Mouse (Mus musculus) inflammation-experienced regulatory T-cells (primary cell): ENCODE data around the gene Arhgap40. TPM values are rescaled to one million over a fixed set of nuclear protein-coding genes. Genes with fewer than 3 reads are reported as not detected.

Experiments
- polyA plus RNA-seq, 2 experiments: library from polyadenylated mRNA; unstranded; fragments of 100-300 nt; shearing (Covaris generic); gene quantifications; one replicate each; pipeline ENCODE4 v1.2.1; 2017

Arhgap40 gene
- under 1 TPM in 1 of 2 experiments, not detected in 1; 0.43 TPM for polyA plus RNA-seq

DNA sequence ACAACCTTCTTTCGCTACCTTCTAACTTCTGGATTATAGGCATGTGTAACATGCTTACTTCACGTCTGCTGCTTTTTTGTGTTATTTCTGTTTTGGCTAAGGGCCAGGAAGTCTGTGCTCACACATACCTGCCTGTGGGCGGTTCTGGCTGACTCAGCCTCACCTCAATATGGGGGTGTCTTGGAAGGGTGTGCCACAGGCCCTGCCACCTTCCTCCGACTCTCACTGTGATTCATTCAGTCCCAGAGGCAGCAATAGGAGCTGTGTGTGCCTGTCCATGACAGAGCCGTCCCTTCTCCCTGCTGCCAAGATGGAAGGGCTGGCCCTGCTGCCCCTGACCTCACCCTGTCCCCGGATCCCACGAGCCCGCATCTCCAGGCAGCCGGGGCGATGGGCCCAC is at the start of gene Arhgap40:
Gene Arhgap40, plus strand, starts transcription at position 269 of the 400 bp plus-strand sequence.

DNA sequence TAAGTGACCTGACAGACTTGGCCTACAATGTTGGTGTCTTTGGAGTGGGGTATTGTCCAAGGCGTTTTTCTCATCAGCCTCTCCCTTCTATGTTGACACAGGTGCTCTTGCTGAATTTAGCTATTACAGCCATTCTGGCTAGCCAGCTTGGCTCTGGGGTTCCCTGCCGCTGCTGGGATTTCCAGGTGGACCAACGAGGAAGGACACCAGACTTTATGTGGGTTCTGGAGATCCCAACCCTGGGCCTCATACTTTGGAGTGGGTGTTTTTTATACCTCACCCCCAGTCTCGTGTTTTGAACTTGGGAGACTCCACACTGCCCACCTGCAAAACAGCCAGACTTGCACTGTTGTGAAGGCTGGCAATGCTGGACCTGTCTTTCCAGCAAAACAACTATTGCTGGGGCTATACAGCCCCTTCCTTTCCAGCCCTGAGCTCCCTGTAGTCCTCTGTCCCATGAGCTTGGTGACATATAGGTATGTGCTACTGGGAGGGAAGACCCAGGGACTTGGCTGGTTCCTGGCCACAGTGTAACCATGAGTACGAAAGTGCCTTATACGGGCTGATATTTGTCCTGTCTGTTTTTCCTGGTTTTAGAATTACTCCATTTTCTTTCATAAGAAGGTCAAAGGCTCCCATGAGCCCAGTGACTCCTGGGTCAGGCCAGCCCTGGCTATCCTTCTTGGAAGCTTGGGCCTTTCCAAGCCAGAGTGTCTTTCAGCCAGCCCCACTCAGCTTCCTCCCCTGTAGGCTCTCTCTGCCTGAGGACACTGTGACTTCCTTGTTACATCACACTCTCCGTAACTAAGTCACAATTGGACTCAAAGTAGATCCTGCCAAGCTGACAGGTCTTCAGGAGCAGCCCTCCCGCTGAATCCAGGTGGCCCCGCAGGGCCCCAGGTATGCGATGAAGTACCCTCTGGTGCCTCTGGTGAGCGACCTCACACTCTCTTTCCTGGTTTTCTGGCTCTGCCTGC is 10.5 kb upstream of the Arhgap40 start, which contains the start of gene Adig:
Gene Adig, plus strand, starts transcription at position 777 of the 977 bp plus-strand sequence.

Other genes starting within 250 kb of the Arhgap40 start
- 1 to 10 TPM; 2.2 to 4.7 TPM for gene Lbp, start 206.3 kb upstream of the Arhgap40 start, polyA plus RNA-seq
- 1 to 10 TPM in 1 of 2 experiments, under 1 TPM in 1; 0.37 to 1.6 TPM for gene Snhg11, start 137.2 kb upstream of the Arhgap40 start, polyA plus RNA-seq
- 10 to 100 TPM; 39.0 to 39.9 TPM for gene Ralgapb, start 102.9 kb upstream of the Arhgap40 start, polyA plus RNA-seq
- 1 to 10 TPM in 1 of 2 experiments, not detected in 1; 1.6 TPM for gene Adig, start 10.2 kb upstream of the Arhgap40 start, polyA plus RNA-seq
- not detected for gene Slc32a1, start 98.0 kb downstream of the Arhgap40 start, polyA plus RNA-seq
- gene Actr5, start 112.1 kb downstream of the Arhgap40 start, polyA plus RNA-seq: 10 to 100 TPM; 35.6 to 52.9 TPM
- 10 to 100 TPM; 48.1 to 50.0 TPM for gene Ppp1r16b, start 152.6 kb downstream of the Arhgap40 start, polyA plus RNA-seq